Mouse (Mus musculus) midbrain, embryonic 11.5 days (tissue): ENCODE results near the gene Aldh3b3. TPM values are rescaled to one million over a fixed set of nuclear protein-coding genes. Genes with fewer than 3 reads are reported as not detected.

Source experiments
- ATAC-seq: fragments of 200-750 bp; cut with Nextera tagmentation; 2 replicates; pipeline ENCODE4 v1.8.0; 2017; ENCODE audit warnings: moderate TSS enrichment, moderate library complexity; ENCODE audit not compliant: low FRiP score
- DNase-seq: peaks from one replicate; pipeline ENCODE4 v3.0.0; 2015; ENCODE audit warnings: low spot score; ENCODE audit errors: missing footprints
- H3K27ac ChIP-seq: fragments of 300-500 bp; sonication (generic); 2 replicates; pipeline ENCODE4 v1.5.1; 2014; ENCODE audit warnings: low read depth, low read length
- H3K27me3 ChIP-seq: fragments of 300-500 bp; sonication (generic); 2 replicates; pipeline ENCODE4 v1.6.1; 2014; ENCODE audit warnings: mild to moderate bottlenecking, low read length, moderate library complexity, mixed read lengths; ENCODE audit not compliant: control insufficient read depth, insufficient read depth
- H3K36me3 ChIP-seq: fragments of 300-500 bp; sonication (generic); 2 replicates; pipeline ENCODE4 v1.6.1; 2014; ENCODE audit warnings: mild to moderate bottlenecking, low read length, moderate library complexity, mixed read lengths; ENCODE audit not compliant: control insufficient read depth, insufficient read depth
- H3K4me1 ChIP-seq: fragments of 300-500 bp; sonication (generic); 2 replicates; pipeline ENCODE4 v1.6.1; 2014; ENCODE audit warnings: low read length; ENCODE audit not compliant: control insufficient read depth, insufficient read depth
- H3K4me2 ChIP-seq: fragments of 300-500 bp; sonication (generic); 2 replicates; pipeline ENCODE4 v1.6.1; 2014; ENCODE audit warnings: mild to moderate bottlenecking, moderate library complexity
- H3K4me3 ChIP-seq: fragments of 300-500 bp; sonication (generic); 2 replicates; pipeline ENCODE4 v1.5.1; 2014; ENCODE audit warnings: low read depth, low read length
- H3K9ac ChIP-seq: fragments of 300-500 bp; sonication (generic); 2 replicates; pipeline ENCODE4 v1.6.1; 2014; ENCODE audit warnings: low read length
- H3K9me3 ChIP-seq: fragments of 300-500 bp; sonication (generic); 2 replicates; pipeline ENCODE4 v1.6.1; 2016; ENCODE audit warnings: low read length; ENCODE audit not compliant: control insufficient read depth
- WGBS: fragments of 180-500 bp; shearing (Covaris S2); extraction: QIAGEN DNeasy Blood & Tissue Kit; methylation state at CpG from one replicate; pipeline ENCODE4 v1.1.7; 2014; 5-methylcytosine and 5-hydroxymethylcytosine counted together
- polyA plus RNA-seq: library from polyadenylated mRNA; unstranded; fragments of >200 nt; fragmentation: Nextera tagmentation; extraction: Ambion mirVana; gene quantifications from 2 replicates; pipeline ENCODE4 v1.2.1, GENCODE M21; 2014

Aldh3b3 gene
- polyA plus RNA-seq, 1 experiment from 2014 or later = not detected

GRCm38 (mm10) chr19:3924190-3924589 is 34.3 kb upstream of the Aldh3b3 start:
- H3K9me3 ChIP-seq = no peaks in the 10 kb centered on the region
- H3K27me3 ChIP-seq = no peaks in the 10 kb centered on the region
- H3K36me3 ChIP-seq = no peaks in the 10 kb centered on the region
- H3K27ac ChIP-seq = no peak overlapping the region
- H3K4me1 ChIP-seq = no peaks in the 10 kb centered on the region; the same call in 1 of the 2 replicates
- H3K9ac ChIP-seq = no peak overlapping the region
- WGBS = 77% methylated on average over 8 of the region's 8 CpGs
- H3K4me2 ChIP-seq = no peak overlapping the region
- peak; percentile 57 for DNase-seq
- no peak for ATAC-seq
- no peak overlapping the region for H3K4me3 ChIP-seq

GRCm38 (mm10) chr19:3924868-3925267 is 33.6 kb upstream of the Aldh3b3 start:
- no peak overlapping the region for H3K27ac ChIP-seq
- no peaks in the 10 kb centered on the region for H3K9me3 ChIP-seq
- no peak for ATAC-seq
- H3K4me3 ChIP-seq = no peak overlapping the region
- no peak overlapping the region for H3K9ac ChIP-seq
- H3K27me3 ChIP-seq = no peaks in the 10 kb centered on the region
- H3K4me2 ChIP-seq = no peak overlapping the region
- H3K36me3 ChIP-seq = no peaks in the 10 kb centered on the region
- no peak for DNase-seq
- 89% methylated on average over 7 of the region's 7 CpGs for WGBS
- H3K4me1 ChIP-seq = no peaks in the 10 kb centered on the region; the same call in 1 of the 2 replicates

DNA sequence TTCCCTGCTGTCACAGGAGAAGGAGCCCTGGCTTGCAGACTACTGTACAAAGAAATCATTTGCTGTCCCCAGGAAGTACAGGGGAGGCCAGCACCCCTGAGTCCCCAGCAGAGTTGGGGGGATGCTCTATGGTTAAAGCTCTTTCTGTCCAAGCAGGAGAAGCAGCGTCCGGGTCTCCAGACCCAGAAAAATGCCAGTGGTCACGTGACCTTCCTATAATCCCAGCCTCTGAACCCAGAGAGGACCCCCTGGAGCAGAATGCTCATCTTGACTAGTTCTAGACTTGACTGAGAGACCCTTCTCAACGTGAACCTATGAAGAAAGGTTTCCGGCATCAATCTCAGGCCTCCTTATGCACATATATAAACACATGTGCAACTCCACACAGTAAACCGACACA is 32.6 kb upstream of the Aldh3b3 start:
- H3K27ac ChIP-seq = no peak overlapping the region
- no peaks in the 10 kb centered on the region for H3K36me3 ChIP-seq
- ATAC-seq (no peak), DNase-seq (peak; percentile 45)
- H3K9me3 ChIP-seq = no peaks in the 10 kb centered on the region
- H3K4me3 ChIP-seq = no peak overlapping the region
- H3K4me1 ChIP-seq = no peaks in the 10 kb centered on the region; the same call in 1 of the 2 replicates
- WGBS = 82% methylated on average over 6 of the region's 6 CpGs
- H3K27me3 ChIP-seq = no peaks in the 10 kb centered on the region
- H3K4me2 ChIP-seq = no peak overlapping the region
- no peak overlapping the region for H3K9ac ChIP-seq

DNA sequence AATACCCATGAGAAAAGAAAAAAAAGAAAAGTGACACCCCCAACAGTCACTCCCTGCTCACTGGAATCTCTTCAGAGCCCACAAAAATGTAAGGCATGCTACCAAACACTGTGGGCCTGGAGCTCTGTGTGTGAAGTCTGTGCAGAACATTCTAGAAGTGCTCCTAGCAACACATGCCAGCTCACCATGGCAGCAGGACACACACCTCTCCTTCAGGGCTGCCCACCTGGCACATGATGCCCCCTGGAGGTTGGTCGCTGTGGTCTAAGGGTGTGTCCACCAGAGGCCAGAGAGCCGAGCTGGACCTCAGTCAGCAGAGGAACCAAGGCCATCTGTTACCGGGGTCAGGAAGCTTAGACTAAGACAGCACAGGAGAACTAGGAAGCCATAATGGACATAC is 32.2 kb upstream of the Aldh3b3 start:
- no peaks in the 10 kb centered on the region for H3K9me3 ChIP-seq
- H3K4me3 ChIP-seq = no peak overlapping the region
- H3K9ac ChIP-seq = no peak overlapping the region
- ATAC-seq = no peak
- H3K36me3 ChIP-seq = no peaks in the 10 kb centered on the region
- no peak overlapping the region for H3K4me2 ChIP-seq
- no peaks in the 10 kb centered on the region for H3K27me3 ChIP-seq
- no peaks in the 10 kb centered on the region; the same call in 1 of the 2 replicates for H3K4me1 ChIP-seq
- no peak for DNase-seq
- H3K27ac ChIP-seq = no peak overlapping the region
- WGBS = 80% methylated on average over 3 of the region's 3 CpGs

GRCm38 (mm10) chr19:3926685-3927084 is 31.8 kb upstream of the Aldh3b3 start:
- H3K27ac ChIP-seq = no peak overlapping the region
- H3K4me3 ChIP-seq = no peak overlapping the region
- ATAC-seq = no peak
- WGBS = 65% methylated on average over 6 of the region's 6 CpGs
- no peaks in the 10 kb centered on the region for H3K36me3 ChIP-seq
- H3K27me3 ChIP-seq = no peaks in the 10 kb centered on the region
- no peak for DNase-seq
- H3K9me3 ChIP-seq = no peaks in the 10 kb centered on the region
- no peak overlapping the region for H3K9ac ChIP-seq
- no peaks in the 10 kb centered on the region; the same call in 1 of the 2 replicates for H3K4me1 ChIP-seq
- no peak overlapping the region for H3K4me2 ChIP-seq

- 85% methylated on average over 4 of the region's 4 CpGs for WGBS
- ATAC-seq (no peak), DNase-seq (peak; percentile 33)
- no peak overlapping the region for H3K9ac ChIP-seq
- no peak overlapping the region for H3K4me3 ChIP-seq
- no peak overlapping the region for H3K27ac ChIP-seq
- no peaks in the 10 kb centered on the region; the same call in 1 of the 2 replicates for H3K4me1 ChIP-seq
- H3K9me3 ChIP-seq = no peaks in the 10 kb centered on the region
- no peak overlapping the region for H3K4me2 ChIP-seq
- no peaks in the 10 kb centered on the region for H3K27me3 ChIP-seq
- no peaks in the 10 kb centered on the region for H3K36me3 ChIP-seq
Observed at GRCm38 (mm10) chr19:3927989-3928388, 30.5 kb upstream of the Aldh3b3 start.

- Histone ChIP-seq H3K4me2 (no peak overlapping the region), H3K9ac (no peak overlapping the region), H3K4me3 (no peak overlapping the region), H3K9me3 (no peaks in the 10 kb centered on the region), H3K27me3 (no peaks in the 10 kb centered on the region), H3K27ac (no peak overlapping the region), H3K4me1 (no peaks in the 10 kb centered on the region), H3K36me3 (no peaks in the 10 kb centered on the region)
- 77% methylated on average over 4 of the region's 4 CpGs for WGBS
- ATAC-seq = no peak
- peak; percentile 76 for DNase-seq
Observed at GRCm38 (mm10) chr19:3928779-3929178, 29.7 kb upstream of the Aldh3b3 start.

- ATAC-seq (no peak), DNase-seq (peak; percentile 73)
- Histone ChIP-seq H3K27me3 (no peaks in the 10 kb centered on the region), H3K4me1 (no peaks in the 10 kb centered on the region), H3K9ac (no peak within 1 kb of the TSS), H3K36me3 (no peaks in the 10 kb centered on the region), H3K4me3 (no peak within 1 kb of the TSS), H3K9me3 (no peaks in the 10 kb centered on the region), H3K4me2 (no peak within 1 kb of the TSS), H3K27ac (no peak within 1 kb of the TSS)
- 72% methylated on average over 12 of the region's 12 CpGs for WGBS
Observed at GRCm38 (mm10) chr19:3929211-3929941, 29.1 kb upstream of the Aldh3b3 start, which contains the start of gene Aldh3b1. TSS of gene Aldh3b1 (minus strand) at chr19:3929808.

DNA sequence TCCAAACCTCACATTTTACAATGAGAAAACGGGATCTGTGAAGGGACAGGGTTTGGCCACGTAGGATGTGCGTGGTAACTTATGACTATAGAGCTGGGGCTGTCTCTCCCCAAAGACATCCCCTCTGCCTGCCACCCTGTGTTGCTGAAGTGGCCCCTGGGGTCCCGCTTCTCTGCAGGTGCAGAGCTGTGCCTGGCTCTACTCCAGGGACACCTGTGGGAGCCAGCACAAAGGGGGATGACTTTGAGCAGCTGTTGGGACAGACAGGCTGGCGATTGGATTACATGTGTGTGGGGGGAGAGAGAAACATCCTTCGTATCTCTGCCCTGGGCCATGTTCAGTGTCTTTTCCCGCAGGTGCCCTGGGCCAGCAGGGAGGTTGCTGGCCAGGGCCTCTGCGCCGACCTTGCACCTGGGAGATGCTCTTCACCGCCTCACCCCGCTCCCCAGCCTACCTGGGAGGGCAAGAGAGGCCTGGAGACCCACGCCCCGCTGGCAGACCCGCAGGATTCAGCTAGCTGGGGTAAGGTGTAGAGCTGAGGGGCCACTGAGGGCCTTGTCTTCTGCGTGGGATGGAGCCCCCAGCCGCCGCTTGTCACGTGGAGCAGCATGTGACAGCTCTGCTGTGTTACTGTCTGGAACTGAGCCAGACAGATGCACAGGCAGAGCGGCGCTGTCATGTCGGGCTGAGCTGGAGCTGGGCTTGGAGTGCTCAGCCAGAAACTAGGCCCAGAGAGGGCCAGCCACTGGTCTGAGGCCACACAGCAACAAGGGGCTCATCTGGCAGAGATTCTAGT is 28.0 kb upstream of the Aldh3b3 start:
- no peak overlapping the region for H3K9ac ChIP-seq
- DNase-seq (peak; percentile 23), ATAC-seq (no peak)
- H3K4me2 ChIP-seq = no peak overlapping the region
- H3K36me3 ChIP-seq = no peaks in the 10 kb centered on the region
- peaks cover 2% of the 10 kb centered on the region; the same call in 1 of the 2 replicates for H3K4me1 ChIP-seq
- no peak overlapping the region for H3K4me3 ChIP-seq
- no peaks in the 10 kb centered on the region for H3K27me3 ChIP-seq
- WGBS = 78% methylated on average over 21 of the region's 21 CpGs
- H3K9me3 ChIP-seq = no peaks in the 10 kb centered on the region
- no peak overlapping the region for H3K27ac ChIP-seq
